Mouse (Mus musculus): Measurements from ENCODE around the gene Cd248.

Cd248 gene

GRCm38 (mm10) chr19:5107556-5108270 lies 39.8 kb downstream of the Cd248 start:
- DNase-seq (ENCODE audit: low spot score): no peak

GRCm38 (mm10) chr19:5108271-5108575 lies 40.3 kb downstream of the Cd248 start:
- DNase-seq (ENCODE audit: low spot score): no peak

GRCm38 (mm10) chr19:5108702-5109101 lies 40.8 kb downstream of the Cd248 start:
- no peak for DNase-seq (ENCODE audit: low spot score)

GRCm38 (mm10) chr19:5109659-5110453 lies 42.0 kb downstream of the Cd248 start:
- DNase-seq (ENCODE audit: low spot score): no peak

- DNase-seq (ENCODE audit: low spot score): no peak
Observed at GRCm38 (mm10) chr19:5113783-5114182, 45.9 kb downstream of the Cd248 start.

- peak; percentile 92 for DNase-seq (ENCODE audit: low spot score)
Observed at GRCm38 (mm10) chr19:5117494-5118383, 49.9 kb downstream of the Cd248 start.

- DNase-seq (ENCODE audit: low spot score): no peak
Observed at GRCm38 (mm10) chr19:5118384-5118698, 50.5 kb downstream of the Cd248 start, which contains the start of gene Klc2. Gene Klc2, minus strand, starts transcription at chr19:5118560.

Data from layer of hippocampus, adult 11-12 months (tissue).